Mouse (Mus musculus): ENCODE results near the gene Zfp524.

DNA sequence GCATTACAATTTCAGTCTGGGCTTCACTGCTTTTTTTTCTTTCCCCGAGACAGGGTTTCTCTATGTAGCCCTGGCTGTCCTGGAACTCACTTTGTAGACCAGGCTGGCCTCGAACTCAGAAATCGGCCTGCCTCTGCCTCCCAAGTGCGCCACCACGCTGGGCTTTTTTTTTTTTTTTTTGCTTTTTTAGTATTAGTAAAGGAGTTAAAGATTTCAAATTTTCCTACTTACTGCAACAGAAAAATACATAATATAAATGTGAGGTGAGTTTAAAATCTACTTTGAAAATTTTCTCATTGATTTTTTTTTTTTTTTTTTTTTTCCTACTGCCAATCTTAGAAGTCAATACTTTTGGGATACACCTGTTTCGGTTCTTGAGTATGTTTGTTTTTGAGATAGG is 50.7 kb downstream of the Zfp524 start:
- TF ChIP-seq CTCF (IDR thresholded peaks at IDR 0.05; ENCODE audit: low read depth, low read length) (no peak), POLR2A (IDR thresholded peaks at IDR 0.05; ENCODE audit: extremely low read depth, insufficient read depth, low read length) (no peak)
